Mouse (Mus musculus): ENCODE results near the gene Purb. TPM values are rescaled to one million over a fixed set of nuclear protein-coding genes. Genes with fewer than 3 reads are reported as not detected.

Gene Purb
- polyA plus RNA-seq, 1 experiment, result 52.0 TPM

DNA sequence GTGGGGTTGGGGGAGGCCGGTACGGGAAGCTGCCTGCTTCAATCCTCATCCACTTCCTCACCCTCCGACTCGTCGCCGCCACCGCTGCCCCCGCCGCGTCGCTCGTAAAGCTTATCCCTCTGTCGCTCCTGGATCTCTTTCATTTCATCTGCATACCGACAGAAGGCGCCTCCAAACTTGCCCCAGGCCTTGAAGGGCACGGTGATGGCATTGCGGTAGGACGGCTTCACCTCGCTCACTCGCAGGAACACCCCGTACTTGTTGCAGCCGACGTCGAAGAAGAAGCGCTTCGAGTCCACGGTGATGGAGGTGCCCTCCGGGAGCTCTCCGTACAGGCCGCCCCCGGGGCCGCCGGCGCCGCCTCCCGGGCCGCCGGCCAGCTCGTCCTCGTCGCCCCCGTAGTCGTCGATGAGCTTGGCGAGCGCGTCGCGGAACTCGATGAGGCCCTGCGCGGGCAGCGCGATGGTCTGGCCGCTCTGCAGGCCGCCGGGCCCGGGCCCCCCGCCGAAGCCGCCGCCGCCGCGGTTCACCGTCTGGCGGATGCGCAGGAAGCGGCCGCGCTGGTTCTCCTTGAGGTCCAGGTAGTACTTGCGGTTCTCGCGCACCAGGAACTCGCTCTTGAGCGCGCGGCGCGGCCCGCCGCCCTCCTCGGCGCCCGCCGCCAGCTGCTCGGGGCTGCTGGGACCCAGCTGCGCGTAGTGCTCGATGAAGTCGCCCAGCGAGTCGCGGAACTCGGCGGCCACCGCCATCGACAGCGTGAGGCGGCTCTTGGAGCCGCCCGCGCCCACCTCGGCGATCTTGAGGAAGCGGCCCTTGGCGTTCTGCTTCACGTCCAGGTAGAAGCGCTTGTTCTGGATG lies 614 bp downstream of the Purb start:
- peak overlapping the region; percentile 78 for H3K4me3 ChIP-seq (ENCODE audit: low read depth, low read length)
- H3K27ac ChIP-seq (ENCODE audit: insufficient read depth, low read length), result peak overlapping the region; percentile 59
- peaks cover 41% of the 10 kb centered on the region for H3K36me3 ChIP-seq (ENCODE audit: control insufficient read depth, insufficient read depth, low read length, poor library complexity, severe bottlenecking)
- no peaks in the 10 kb centered on the region for H3K27me3 ChIP-seq (ENCODE audit: control insufficient read depth, insufficient read depth, low read length, poor library complexity, severe bottlenecking)
- no peaks in the 10 kb centered on the region for H3K9me3 ChIP-seq (replicated peaks; ENCODE audit: control insufficient read depth, insufficient read depth, low read length, poor library complexity, severe bottlenecking)
- peak overlapping the region; percentile 99 for H3K9ac ChIP-seq (ENCODE audit: low read depth, poor library complexity, severe bottlenecking)
- H3K4me1 ChIP-seq (ENCODE audit: control insufficient read depth, insufficient read depth, low read length), result no peaks in the 10 kb centered on the region
- TF ChIP-seq POLR2A (IDR thresholded peaks at IDR 0.05; ENCODE audit: insufficient read depth, low read length) (no peak), EP300 (IDR thresholded peaks at IDR 0.05; ENCODE audit: insufficient read depth, low read depth, low read length) (no peak), CTCF (IDR thresholded peaks at IDR 0.05; ENCODE audit: low read depth, low read length) (no peak)

- H3K27ac ChIP-seq (ENCODE audit: insufficient read depth, low read length), result peak overlapping the region; percentile 4; the same call in 1 of the 2 replicates
- H3K4me1 ChIP-seq (ENCODE audit: control insufficient read depth, insufficient read depth, low read length), result no peaks in the 10 kb centered on the region
These were observed 1.3 kb downstream of the Purb start for GRCm38 (mm10) chr11:6474381-6474780.

GRCm38 (mm10) chr11:6472076-6472475 lies 3.6 kb downstream of the Purb start:
- peak overlapping the region; percentile 99 for H3K9ac ChIP-seq (ENCODE audit: low read depth, poor library complexity, severe bottlenecking)
- TF ChIP-seq POLR2A (IDR thresholded peaks at IDR 0.05; ENCODE audit: insufficient read depth, low read length) (no peak), CTCF (IDR thresholded peaks at IDR 0.05; ENCODE audit: low read depth, low read length) (no peak), EP300 (IDR thresholded peaks at IDR 0.05; ENCODE audit: insufficient read depth, low read depth, low read length) (no peak)
- H3K36me3 ChIP-seq (ENCODE audit: control insufficient read depth, insufficient read depth, low read length, poor library complexity, severe bottlenecking), result peaks cover 51% of the 10 kb centered on the region
- no peak overlapping the region for H3K4me3 ChIP-seq (ENCODE audit: low read depth, low read length)
- H3K27me3 ChIP-seq (ENCODE audit: control insufficient read depth, insufficient read depth, low read length, poor library complexity, severe bottlenecking), result no peaks in the 10 kb centered on the region
- no peak overlapping the region for H3K27ac ChIP-seq (ENCODE audit: insufficient read depth, low read length)
- no peaks in the 10 kb centered on the region for H3K9me3 ChIP-seq (replicated peaks; ENCODE audit: control insufficient read depth, insufficient read depth, low read length, poor library complexity, severe bottlenecking)
- no peaks in the 10 kb centered on the region for H3K4me1 ChIP-seq (ENCODE audit: control insufficient read depth, insufficient read depth, low read length)

More at GRCm38 (mm10) chr11:6474381-6474780, 1.3 kb downstream of the Purb start:
- Histone ChIP-seq H3K9me3 (replicated peaks; ENCODE audit: control insufficient read depth, insufficient read depth, low read length, poor library complexity, severe bottlenecking) (no peaks in the 10 kb centered on the region), H3K4me3 (ENCODE audit: low read depth, low read length) (peak overlapping the region; percentile 78), H3K9ac (ENCODE audit: low read depth, poor library complexity, severe bottlenecking) (peak overlapping the region; percentile 99), H3K27me3 (ENCODE audit: control insufficient read depth, insufficient read depth, low read length, poor library complexity, severe bottlenecking) (no peaks in the 10 kb centered on the region), H3K36me3 (ENCODE audit: control insufficient read depth, insufficient read depth, low read length, poor library complexity, severe bottlenecking) (peaks cover 46% of the 10 kb centered on the region)
- TF ChIP-seq CTCF (IDR thresholded peaks at IDR 0.05; ENCODE audit: low read depth, low read length) (no peak), POLR2A (IDR thresholded peaks at IDR 0.05; ENCODE audit: insufficient read depth, low read length) (no peak), EP300 (IDR thresholded peaks at IDR 0.05; ENCODE audit: insufficient read depth, low read depth, low read length) (no peak)

- Histone ChIP-seq H3K27me3 (ENCODE audit: control insufficient read depth, insufficient read depth, low read length, poor library complexity, severe bottlenecking) (no peaks in the 10 kb centered on the region), H3K9ac (ENCODE audit: low read depth, poor library complexity, severe bottlenecking) (0 out of 2 replicates have a peak overlapping the region, but pooled peaks have one; percentile 99), H3K27ac (ENCODE audit: insufficient read depth, low read length) (no peak overlapping the region), H3K9me3 (replicated peaks; ENCODE audit: control insufficient read depth, insufficient read depth, low read length, poor library complexity, severe bottlenecking) (no peaks in the 10 kb centered on the region), H3K4me3 (ENCODE audit: low read depth, low read length) (no peak overlapping the region), H3K36me3 (ENCODE audit: control insufficient read depth, insufficient read depth, low read length, poor library complexity, severe bottlenecking) (peaks cover 57% of the 10 kb centered on the region), H3K4me1 (ENCODE audit: control insufficient read depth, insufficient read depth, low read length) (no peaks in the 10 kb centered on the region)
- no peak for TF ChIP-seq CTCF (IDR thresholded peaks at IDR 0.05; ENCODE audit: low read depth, low read length)
- no peak for TF ChIP-seq EP300 (IDR thresholded peaks at IDR 0.05; ENCODE audit: insufficient read depth, low read depth, low read length)
- no peak for TF ChIP-seq POLR2A (IDR thresholded peaks at IDR 0.05; ENCODE audit: insufficient read depth, low read length)
These were observed 4.2 kb downstream of the Purb start for GRCm38 (mm10) chr11:6471493-6471892.

DNA sequence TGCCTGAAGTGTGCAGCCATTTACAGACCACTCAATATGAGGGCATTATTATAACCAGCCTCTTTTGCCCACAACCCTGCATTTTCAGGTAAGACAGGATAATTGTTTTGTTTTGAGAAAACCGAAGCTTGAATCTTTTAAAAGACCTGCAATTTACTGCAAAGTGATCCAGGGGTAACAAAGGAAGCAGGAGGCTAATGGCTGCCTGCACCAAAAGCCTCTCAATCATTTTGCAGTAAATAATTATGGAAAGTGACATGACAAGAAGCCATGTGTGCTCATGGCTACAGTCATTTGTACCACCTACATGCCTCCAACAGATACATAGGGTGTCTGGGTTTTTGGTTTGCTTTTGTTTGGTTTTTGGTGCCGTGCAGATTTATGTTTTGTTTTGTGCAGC lies 4.7 kb downstream of the Purb start:
- Histone ChIP-seq H3K4me1 (ENCODE audit: control insufficient read depth, insufficient read depth, low read length) (no peaks in the 10 kb centered on the region), H3K27ac (ENCODE audit: insufficient read depth, low read length) (no peak overlapping the region), H3K4me3 (ENCODE audit: low read depth, low read length) (no peak overlapping the region), H3K36me3 (ENCODE audit: control insufficient read depth, insufficient read depth, low read length, poor library complexity, severe bottlenecking) (peaks cover 58% of the 10 kb centered on the region), H3K9ac (ENCODE audit: low read depth, poor library complexity, severe bottlenecking) (no peak overlapping the region), H3K9me3 (replicated peaks; ENCODE audit: control insufficient read depth, insufficient read depth, low read length, poor library complexity, severe bottlenecking) (no peaks in the 10 kb centered on the region), H3K27me3 (ENCODE audit: control insufficient read depth, insufficient read depth, low read length, poor library complexity, severe bottlenecking) (no peaks in the 10 kb centered on the region)
- TF ChIP-seq POLR2A (IDR thresholded peaks at IDR 0.05; ENCODE audit: insufficient read depth, low read length) (no peak), CTCF (IDR thresholded peaks at IDR 0.05; ENCODE audit: low read depth, low read length) (no peak), EP300 (IDR thresholded peaks at IDR 0.05; ENCODE audit: insufficient read depth, low read depth, low read length) (no peak)

DNA sequence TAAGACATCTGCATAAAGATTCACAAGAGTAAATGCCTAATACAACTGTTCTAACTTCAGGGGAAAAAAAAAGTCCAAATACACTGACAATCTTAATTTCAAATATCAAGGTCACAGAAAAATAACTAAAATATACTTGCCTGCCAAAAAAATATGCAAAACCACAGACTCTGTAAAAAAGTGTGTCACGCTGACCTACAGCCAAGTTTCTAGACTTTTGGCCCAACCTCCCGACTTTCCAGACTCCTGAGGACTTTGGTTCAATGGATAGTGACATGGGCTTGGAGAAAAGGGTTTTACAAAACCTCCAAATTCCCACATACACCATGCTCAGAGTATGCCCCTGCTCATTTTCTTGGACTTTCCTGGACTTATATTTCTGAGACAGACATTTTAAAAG lies 7.2 kb downstream of the Purb start:
- TF ChIP-seq CTCF (IDR thresholded peaks at IDR 0.05; ENCODE audit: low read depth, low read length), result no peak
- TF ChIP-seq EP300 (IDR thresholded peaks at IDR 0.05; ENCODE audit: insufficient read depth, low read depth, low read length), result no peak
- TF ChIP-seq POLR2A (IDR thresholded peaks at IDR 0.05; ENCODE audit: insufficient read depth, low read length), result no peak
- Histone ChIP-seq H3K4me3 (ENCODE audit: low read depth, low read length) (no peak overlapping the region), H3K27me3 (ENCODE audit: control insufficient read depth, insufficient read depth, low read length, poor library complexity, severe bottlenecking) (no peaks in the 10 kb centered on the region), H3K4me1 (ENCODE audit: control insufficient read depth, insufficient read depth, low read length) (no peaks in the 10 kb centered on the region), H3K9me3 (replicated peaks; ENCODE audit: control insufficient read depth, insufficient read depth, low read length, poor library complexity, severe bottlenecking) (no peaks in the 10 kb centered on the region), H3K36me3 (ENCODE audit: control insufficient read depth, insufficient read depth, low read length, poor library complexity, severe bottlenecking) (peaks cover 45% of the 10 kb centered on the region), H3K27ac (ENCODE audit: insufficient read depth, low read length) (no peak overlapping the region), H3K9ac (ENCODE audit: low read depth, poor library complexity, severe bottlenecking) (no peak overlapping the region)
